Mouse (Mus musculus) lung, postnatal 0 days (tissue): Measurements from ENCODE around the gene Trpd52l3. TPM values are rescaled to one million over a fixed set of nuclear protein-coding genes. Genes with fewer than 3 reads are reported as not detected.
A peak's percentile ranks its signal among the peaks of the same experiment; 100 is the strongest.

Experiments
- ATAC-seq: fragments of 200-750 bp; cut with Nextera tagmentation; 2 replicates; pipeline ENCODE4 v1.8.0; 2017; ENCODE audit warnings: moderate library complexity
- DNase-seq: peaks from one replicate; pipeline ENCODE4 v3.0.0-alpha.2; 2016; ENCODE audit warnings: low spot score
- H3K27ac ChIP-seq: fragments of 300-500 bp; sonication (generic); 2 replicates; pipeline ENCODE4 v1.5.1; 2014; ENCODE audit warnings: antibody characterized with exemption, mild to moderate bottlenecking, low read length, mixed read lengths
- H3K27me3 ChIP-seq: fragments of 300-500 bp; sonication (generic); replicated peaks from 2 replicates; pipeline ENCODE4 v1.6.1; 2014; ENCODE audit warnings: low read length, mixed read lengths; ENCODE audit not compliant: insufficient read depth
- H3K36me3 ChIP-seq: fragments of 300-500 bp; sonication (generic); 2 replicates; pipeline ENCODE4 v1.6.1; 2014; ENCODE audit warnings: low read length, mixed read lengths; ENCODE audit not compliant: insufficient read depth
- H3K4me1 ChIP-seq: fragments of 300-500 bp; sonication (generic); 2 replicates; pipeline ENCODE4 v1.6.1; 2014; ENCODE audit warnings: antibody characterized with exemption, low read depth, low read length, mixed read lengths; ENCODE audit not compliant: insufficient read depth
- H3K4me2 ChIP-seq: fragments of 300-500 bp; sonication (generic); replicated peaks from 2 replicates; pipeline ENCODE4 v1.6.1; 2014; ENCODE audit warnings: low read depth, mild to moderate bottlenecking, low read length, moderate library complexity, mixed read lengths
- H3K4me3 ChIP-seq: fragments of 300-500 bp; sonication (generic); 2 replicates; pipeline ENCODE4 v1.5.1; 2014; ENCODE audit warnings: low read depth, low read length
- H3K9ac ChIP-seq: fragments of 300-500 bp; sonication (generic); replicated peaks from 2 replicates; pipeline ENCODE4 v1.6.1; 2014; ENCODE audit warnings: low read depth, mild to moderate bottlenecking
- H3K9me3 ChIP-seq: fragments of 300-500 bp; sonication (generic); 2 replicates; pipeline ENCODE4 v1.6.1; 2016; ENCODE audit warnings: low read length, mixed read lengths
- CTCF ChIP-seq: IDR thresholded peaks from 2 replicates; pipeline ENCODE4 v1.5.1; 2016; ENCODE audit warnings: antibody characterized with exemption, mild to moderate bottlenecking
- EP300 ChIP-seq: IDR thresholded peaks from 2 replicates; pipeline ENCODE4 v1.6.1; 2016; ENCODE audit warnings: antibody characterized with exemption, mild to moderate bottlenecking, control low read depth
- WGBS: fragments of 180-500 bp; shearing (Covaris S2); extraction: QIAGEN DNeasy Blood & Tissue Kit; methylation state at CpG from one replicate; pipeline ENCODE4 v1.1.7; 2014; 5-methylcytosine and 5-hydroxymethylcytosine counted together
- polyA plus RNA-seq: library from polyadenylated mRNA; unstranded; fragments of >200 nt; fragmentation: Nextera tagmentation; extraction: Ambion mirVana; gene quantifications from 2 replicates; pipeline ENCODE4 v1.2.1, GENCODE M21; 2015

Trpd52l3 gene
- not detected in 2 replicates for polyA plus RNA-seq

DNA sequence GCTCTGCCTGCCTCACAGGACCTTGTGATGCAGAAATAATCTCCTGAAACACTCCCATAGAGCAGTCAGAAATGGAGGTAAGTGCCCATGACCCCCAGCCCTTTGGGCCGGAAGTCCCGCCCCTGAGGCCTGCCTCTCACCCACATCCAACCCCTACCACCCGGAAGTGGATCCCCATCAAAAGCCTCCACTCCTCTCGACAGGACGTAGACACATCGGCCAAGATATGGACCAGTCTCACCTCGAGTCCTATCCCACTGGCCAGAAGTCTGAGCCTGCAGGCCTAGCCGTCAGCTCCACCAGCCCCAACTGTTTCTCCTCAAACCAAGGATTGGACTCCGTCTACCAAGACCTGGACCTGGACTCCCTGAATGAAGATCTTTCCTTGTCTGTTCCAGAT, at the start of gene Trpd52l3:
Gene Trpd52l3 (plus strand): TSS at position 170 of the 400 bp plus-strand sequence.
- Histone ChIP-seq H3K4me3 (no peak within 1 kb of the TSS), H3K27ac (no peak within 1 kb of the TSS), H3K36me3 (no peaks in the 10 kb centered on the region), H3K4me2 (no peak within 1 kb of the TSS), H3K27me3 (no peaks in the 10 kb centered on the region), H3K9me3 (no peaks in the 10 kb centered on the region), H3K4me1 (no peaks in the 10 kb centered on the region), H3K9ac (no peak within 1 kb of the TSS)
- DNase-seq = no peak
- WGBS = 93% methylated on average over 9 of the region's 9 CpGs
- no peak for TF ChIP-seq EP300
- TF ChIP-seq CTCF = no peak
- no peak for ATAC-seq

DNA sequence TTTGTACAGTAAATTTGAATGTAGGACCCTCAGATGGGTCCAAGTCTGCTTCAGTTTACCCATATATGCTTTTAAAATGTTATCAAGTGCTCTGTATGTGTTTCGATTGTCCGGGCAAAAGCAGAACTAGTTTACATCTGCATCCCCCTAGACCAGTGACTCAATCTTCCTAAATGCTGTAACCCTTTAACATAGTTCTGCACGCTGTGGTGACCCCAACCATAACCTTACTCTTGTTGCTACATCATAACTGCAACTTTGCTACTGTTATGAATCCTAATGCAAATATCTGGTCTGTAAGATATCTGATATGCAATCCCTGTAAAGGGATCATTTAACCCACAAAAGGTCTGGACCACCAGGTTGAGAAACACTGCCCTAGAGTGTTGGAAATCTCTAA, 49.8 kb upstream of the Trpd52l3 start:
- H3K36me3 ChIP-seq = no peaks in the 10 kb centered on the region
- no peak overlapping the region for H3K27ac ChIP-seq
- H3K4me2 ChIP-seq = no peak overlapping the region
- no peak overlapping the region for H3K4me3 ChIP-seq
- DNase-seq (no peak), ATAC-seq (no peak)
- 83% methylated on average over 3 of the region's 3 CpGs for WGBS
- H3K4me1 ChIP-seq = no peaks in the 10 kb centered on the region
- no peaks in the 10 kb centered on the region for H3K9me3 ChIP-seq
- no peak for TF ChIP-seq EP300
- TF ChIP-seq CTCF = no peak
- no peaks in the 10 kb centered on the region for H3K27me3 ChIP-seq
- no peak overlapping the region for H3K9ac ChIP-seq

DNA sequence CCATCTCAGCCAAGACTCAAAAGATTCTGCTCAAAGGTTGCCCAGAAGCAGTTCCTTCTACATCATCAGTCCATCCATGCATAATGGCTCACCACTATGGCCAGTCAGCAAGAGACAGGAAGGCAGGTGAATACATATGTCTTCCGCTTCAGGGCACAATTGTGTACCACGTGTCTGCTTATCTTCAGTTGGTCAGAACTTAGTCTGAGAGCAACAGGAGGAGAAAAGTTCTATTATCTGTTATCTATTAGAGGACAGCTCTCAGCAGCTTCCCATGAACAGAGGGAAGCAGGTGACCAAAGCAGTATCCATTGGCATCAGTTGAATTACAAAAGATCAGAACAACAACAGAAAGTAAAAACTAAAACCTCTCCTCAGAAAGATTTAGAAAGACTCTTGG, 48.1 kb upstream of the Trpd52l3 start:
- 75% methylated on average over 2 of the region's 2 CpGs for WGBS
- H3K4me2 ChIP-seq = no peak overlapping the region
- no peak for ATAC-seq
- no peaks in the 10 kb centered on the region for H3K36me3 ChIP-seq
- no peak overlapping the region for H3K27ac ChIP-seq
- no peaks in the 10 kb centered on the region for H3K4me1 ChIP-seq
- no peak overlapping the region for H3K9ac ChIP-seq
- no peaks in the 10 kb centered on the region for H3K27me3 ChIP-seq
- TF ChIP-seq EP300 = no peak
- no peak for TF ChIP-seq CTCF
- DNase-seq = no peak
- no peaks in the 10 kb centered on the region for H3K9me3 ChIP-seq
- no peak overlapping the region for H3K4me3 ChIP-seq

DNA sequence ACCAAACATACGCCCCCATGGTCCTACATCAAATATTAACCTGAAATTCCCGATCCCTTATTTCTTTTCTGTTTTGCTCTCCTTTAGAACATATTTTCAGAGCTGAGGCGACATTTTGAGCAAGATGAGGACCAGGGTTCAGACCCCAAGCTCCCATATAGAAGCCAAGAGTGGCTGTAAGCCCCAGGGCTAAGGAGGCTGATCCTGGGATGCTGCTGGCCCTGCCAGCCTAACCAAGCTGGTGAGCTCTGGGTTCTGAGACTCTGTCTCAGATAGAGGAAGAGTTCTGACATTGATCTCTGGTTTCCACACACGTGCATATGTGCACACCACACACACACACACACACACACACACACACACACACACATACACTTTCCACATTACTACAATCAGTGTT, 42.7 kb upstream of the Trpd52l3 start:
- Histone ChIP-seq H3K36me3 (no peaks in the 10 kb centered on the region), H3K4me2 (no peak overlapping the region), H3K27me3 (no peaks in the 10 kb centered on the region), H3K4me1 (no peaks in the 10 kb centered on the region), H3K4me3 (no peak overlapping the region), H3K9ac (no peak overlapping the region), H3K27ac (no peak overlapping the region), H3K9me3 (no peaks in the 10 kb centered on the region)
- DNase-seq = no peak
- TF ChIP-seq CTCF (no peak), EP300 (no peak)
- 76% methylated on average over 4 of the region's 4 CpGs for WGBS
- no peak for ATAC-seq

- no peaks in the 10 kb centered on the region for H3K27me3 ChIP-seq
- no peak overlapping the region for H3K4me3 ChIP-seq
- DNase-seq = peak; percentile 18
- H3K4me1 ChIP-seq = no peaks in the 10 kb centered on the region
- TF ChIP-seq CTCF (no peak), EP300 (no peak)
- H3K9me3 ChIP-seq = no peaks in the 10 kb centered on the region
- ATAC-seq = peak; percentile 35; the same call in 1 of the 2 replicates
- no peaks in the 10 kb centered on the region for H3K36me3 ChIP-seq
- H3K27ac ChIP-seq = no peak overlapping the region
- no peak overlapping the region for H3K9ac ChIP-seq
- WGBS = 48% methylated on average over 6 of the region's 6 CpGs
- no peak overlapping the region for H3K4me2 ChIP-seq
Measured at GRCm38 (mm10) chr19:29961842-29962241, 41.7 kb upstream of the Trpd52l3 start.

GRCm38 (mm10) chr19:29963598-29964092, 39.9 kb upstream of the Trpd52l3 start:
- H3K9ac ChIP-seq = no peak overlapping the region
- no peaks in the 10 kb centered on the region for H3K9me3 ChIP-seq
- no peak overlapping the region for H3K27ac ChIP-seq
- DNase-seq = peak; percentile 39
- no peak overlapping the region for H3K4me2 ChIP-seq
- TF ChIP-seq EP300 (peak; percentile 30; the same call in 1 of the 2 replicates), CTCF (no peak)
- 51% methylated on average over 2 of the region's 2 CpGs for WGBS
- no peaks in the 10 kb centered on the region for H3K27me3 ChIP-seq
- no peak overlapping the region for H3K4me3 ChIP-seq
- ATAC-seq = 0 out of 2 replicates have a peak, but pooled peaks have one; percentile 37
- no peaks in the 10 kb centered on the region for H3K4me1 ChIP-seq
- no peaks in the 10 kb centered on the region for H3K36me3 ChIP-seq

DNA sequence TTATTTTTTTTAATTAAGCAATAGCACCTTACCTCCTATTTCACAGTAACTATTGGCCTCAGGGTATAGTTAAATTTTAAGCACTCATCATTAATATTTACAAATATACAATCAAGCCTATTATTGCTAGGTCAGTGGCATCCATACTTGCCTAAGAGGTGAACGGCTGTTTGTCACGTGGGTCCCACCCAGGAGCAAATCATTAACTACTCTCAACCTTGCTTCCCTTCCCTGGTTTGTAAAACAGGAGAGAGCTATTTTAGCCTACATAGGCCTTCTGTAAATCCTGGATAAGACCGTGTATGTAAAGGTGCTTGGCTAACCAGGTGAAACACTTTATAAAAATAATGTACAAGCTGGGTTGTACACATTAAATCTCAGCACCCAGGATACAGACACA, 35.6 kb upstream of the Trpd52l3 start:
- no peak overlapping the region for H3K4me3 ChIP-seq
- DNase-seq = no peak

More for the DNA sequence above, 35.6 kb upstream of the Trpd52l3 start:
- no peak overlapping the region for H3K27ac ChIP-seq
- no peak for TF ChIP-seq EP300
- no peak for TF ChIP-seq CTCF
- no peak overlapping the region for H3K9ac ChIP-seq
- H3K27me3 ChIP-seq = no peaks in the 10 kb centered on the region
- H3K4me2 ChIP-seq = no peak overlapping the region
- H3K36me3 ChIP-seq = no peaks in the 10 kb centered on the region
- ATAC-seq = no peak
- 62% methylated on average over 3 of the region's 3 CpGs for WGBS
- no peaks in the 10 kb centered on the region for H3K9me3 ChIP-seq
- H3K4me1 ChIP-seq = no peaks in the 10 kb centered on the region
